Mouse (Mus musculus) intestine, embryonic 16.5 days (tissue): ENCODE data around the gene Mbtd1. TPM values are rescaled to one million over a fixed set of nuclear protein-coding genes. Genes with fewer than 3 reads are reported as not detected.

Experiments used
- ATAC-seq: fragments of 200-750 bp; cut with Nextera tagmentation; 2 replicates; pipeline ENCODE4 v1.8.0; 2017; ENCODE audit warnings: moderate TSS enrichment, moderate library complexity
- H3K27ac ChIP-seq: fragments of 300-500 bp; sonication (generic); 2 replicates; pipeline ENCODE4 v1.5.1; 2014; ENCODE audit warnings: mild to moderate bottlenecking, low read length
- H3K27me3 ChIP-seq: fragments of 300-500 bp; sonication (generic); replicated peaks from 2 replicates; pipeline ENCODE4 v1.6.1; 2014; ENCODE audit warnings: low read length, control low read depth, mixed read lengths; ENCODE audit not compliant: control insufficient read depth, insufficient read depth
- H3K36me3 ChIP-seq: fragments of 300-500 bp; sonication (generic); 2 replicates; pipeline ENCODE4 v1.6.1; 2014; ENCODE audit warnings: low read length, control low read depth; ENCODE audit not compliant: control insufficient read depth, insufficient read depth
- H3K4me1 ChIP-seq: fragments of 300-500 bp; sonication (generic); 2 replicates; pipeline ENCODE4 v1.6.1; 2014; ENCODE audit warnings: low read length, control low read depth, mixed read lengths; ENCODE audit not compliant: control insufficient read depth, insufficient read depth
- H3K4me2 ChIP-seq: fragments of 300-500 bp; sonication (generic); 2 replicates; pipeline ENCODE4 v1.6.1; 2014; ENCODE audit warnings: low read depth, low read length, control low read depth
- H3K4me3 ChIP-seq: fragments of 300-500 bp; sonication (generic); 2 replicates; pipeline ENCODE4 v1.5.1; 2014; ENCODE audit warnings: mild to moderate bottlenecking, low read length
- H3K9ac ChIP-seq: fragments of 300-500 bp; sonication (generic); 2 replicates; pipeline ENCODE4 v1.6.1; 2014; ENCODE audit warnings: low read depth, low read length
- H3K9me3 ChIP-seq: fragments of 300-500 bp; sonication (generic); 2 replicates; pipeline ENCODE4 v1.6.1; 2016; ENCODE audit warnings: low read length, control low read depth; ENCODE audit not compliant: control insufficient read depth
- WGBS: fragments of 180-500 bp; shearing (Covaris S2); extraction: QIAGEN DNeasy Blood & Tissue Kit; methylation state at CpG from one replicate; pipeline ENCODE4 v1.1.7; 2014; 5-methylcytosine and 5-hydroxymethylcytosine counted together
- polyA plus RNA-seq: library from polyadenylated mRNA; unstranded; fragments of >200 nt; fragmentation: Nextera tagmentation; extraction: Ambion mirVana; gene quantifications from 2 replicates; pipeline ENCODE4 v1.2.1, GENCODE M21; 2015

Gene Mbtd1
- polyA plus RNA-seq, 1 experiment from 2014 or later, result 17.3 TPM

DNA sequence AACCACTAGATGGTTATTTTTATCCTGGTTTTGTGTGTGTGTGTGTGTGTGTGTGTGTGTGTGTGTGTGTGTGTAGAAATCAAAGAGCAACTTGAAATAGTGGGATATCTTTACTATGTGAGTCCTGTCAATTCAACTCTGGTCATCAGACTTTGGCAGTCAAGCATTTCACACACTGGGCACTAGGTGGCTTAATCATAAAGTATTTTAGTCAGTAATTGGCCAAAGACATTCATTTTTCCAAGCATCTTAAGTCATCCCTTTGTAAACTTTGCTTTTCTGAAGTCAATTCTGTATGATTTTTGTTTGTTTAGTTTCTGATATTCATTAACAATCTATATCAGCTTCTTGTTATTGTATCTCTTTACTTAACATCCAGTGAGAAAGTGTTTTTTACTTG lies 43.5 kb downstream of the Mbtd1 start:
- Histone ChIP-seq H3K9ac (no peak overlapping the region), H3K4me2 (no peak overlapping the region), H3K4me1 (no peaks in the 10 kb centered on the region), H3K27ac (no peak overlapping the region), H3K4me3 (no peak overlapping the region), H3K9me3 (no peaks in the 10 kb centered on the region), H3K27me3 (no peaks in the 10 kb centered on the region), H3K36me3 (peaks cover 8% of the 10 kb centered on the region)
- no peak for ATAC-seq

DNA sequence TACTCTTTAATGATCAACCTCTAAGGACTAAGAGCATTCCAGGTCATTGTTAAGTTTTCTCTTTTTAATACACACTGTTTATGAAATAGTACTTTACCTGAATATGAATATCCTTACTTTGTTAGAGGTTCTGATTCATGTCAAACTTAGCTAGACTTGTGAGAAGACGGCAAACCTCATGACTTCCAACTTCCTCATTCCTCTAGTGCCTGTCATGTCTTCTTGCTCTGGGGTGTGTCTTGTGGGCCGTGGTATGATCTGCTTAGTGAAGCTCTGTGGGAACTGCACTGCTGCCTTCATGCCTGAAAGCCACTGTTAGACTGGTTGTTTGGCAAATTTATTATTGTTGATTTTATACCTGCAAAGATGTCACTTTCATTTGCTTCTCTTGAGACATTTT lies 55.3 kb downstream of the Mbtd1 start:
- Histone ChIP-seq H3K27ac (peak overlapping the region; percentile 35; the same call in 1 of the 2 replicates), H3K36me3 (peaks cover 4% of the 10 kb centered on the region; the same call in 1 of the 2 replicates), H3K4me1 (no peaks in the 10 kb centered on the region), H3K9ac (no peak overlapping the region), H3K27me3 (no peaks in the 10 kb centered on the region), H3K4me3 (no peak overlapping the region), H3K4me2 (no peak overlapping the region), H3K9me3 (no peaks in the 10 kb centered on the region)
- WGBS, result 50% methylated on average over 2 of the region's 2 CpGs
- ATAC-seq, result peak; percentile 78

DNA sequence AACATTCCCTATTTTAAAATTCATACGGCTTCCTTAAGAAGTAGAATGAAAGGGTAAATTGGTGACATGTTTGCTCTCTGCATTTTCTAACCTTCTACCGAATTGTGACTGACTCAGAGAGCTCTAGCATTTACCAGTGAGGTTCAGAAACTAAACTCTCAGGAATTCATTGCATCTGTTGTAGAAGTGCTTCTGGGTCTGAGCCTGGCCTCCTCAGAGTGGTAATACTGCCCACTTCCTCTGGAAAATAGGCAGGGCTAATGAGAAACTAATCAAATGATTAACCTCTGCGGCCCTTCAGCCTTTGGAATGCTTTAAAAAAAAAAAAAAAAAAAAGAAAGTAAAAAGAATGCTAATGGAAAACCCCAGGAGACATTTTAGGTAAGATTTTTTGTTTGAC lies 59.3 kb downstream of the Mbtd1 start:
- no peak overlapping the region for H3K27ac ChIP-seq
- no peaks in the 10 kb centered on the region for H3K4me1 ChIP-seq
- no peak overlapping the region for H3K9ac ChIP-seq
- no peak for ATAC-seq
- H3K27me3 ChIP-seq, result no peaks in the 10 kb centered on the region
- 84% methylated on average over 3 of the region's 3 CpGs for WGBS
- H3K36me3 ChIP-seq, result peaks cover 10% of the 10 kb centered on the region
- H3K4me3 ChIP-seq, result no peak overlapping the region
- no peak overlapping the region for H3K4me2 ChIP-seq
- no peaks in the 10 kb centered on the region for H3K9me3 ChIP-seq

DNA sequence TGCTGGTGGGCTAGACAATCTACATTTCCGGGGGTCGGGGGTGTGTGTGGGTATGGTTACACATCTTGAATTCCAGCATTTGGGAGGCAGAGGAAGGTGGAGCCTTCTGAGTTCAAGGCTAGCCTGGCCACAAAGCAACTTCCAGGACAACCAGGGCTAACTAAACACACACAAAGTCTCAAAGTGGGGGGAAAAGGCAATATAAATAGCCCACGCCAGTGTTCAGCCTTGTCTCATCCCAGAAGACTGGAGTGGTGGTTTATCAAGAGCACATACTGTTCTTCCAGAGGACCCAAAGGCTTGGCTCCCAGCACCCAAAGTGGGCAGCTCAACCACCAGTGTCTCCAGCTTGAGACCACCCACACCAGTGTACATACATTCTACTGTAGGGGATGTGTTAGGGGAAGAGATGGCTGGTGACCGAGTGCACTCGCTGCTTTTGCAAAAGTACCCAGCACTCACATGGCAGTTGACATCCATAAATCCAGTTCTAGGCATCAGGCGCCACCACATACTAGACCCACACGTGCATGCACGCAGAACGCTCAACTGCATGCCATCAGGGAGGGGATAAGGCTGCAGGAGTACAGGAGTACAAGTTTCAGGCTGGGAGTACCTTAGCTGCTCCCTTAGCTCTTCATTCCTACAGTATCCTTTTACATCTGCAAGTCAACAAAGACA lies 63.4 kb downstream of the Mbtd1 start:
- H3K27ac ChIP-seq, result no peak overlapping the region
- peaks cover 8% of the 10 kb centered on the region; the same call in 1 of the 2 replicates for H3K4me1 ChIP-seq
- 85% methylated on average over 9 of the region's 9 CpGs for WGBS
- H3K36me3 ChIP-seq, result peaks cover 14% of the 10 kb centered on the region
- no peak overlapping the region for H3K4me3 ChIP-seq
- no peak overlapping the region for H3K4me2 ChIP-seq
- H3K27me3 ChIP-seq, result no peaks in the 10 kb centered on the region
- ATAC-seq, result no peak
- H3K9me3 ChIP-seq, result no peaks in the 10 kb centered on the region
- no peak overlapping the region for H3K9ac ChIP-seq

DNA sequence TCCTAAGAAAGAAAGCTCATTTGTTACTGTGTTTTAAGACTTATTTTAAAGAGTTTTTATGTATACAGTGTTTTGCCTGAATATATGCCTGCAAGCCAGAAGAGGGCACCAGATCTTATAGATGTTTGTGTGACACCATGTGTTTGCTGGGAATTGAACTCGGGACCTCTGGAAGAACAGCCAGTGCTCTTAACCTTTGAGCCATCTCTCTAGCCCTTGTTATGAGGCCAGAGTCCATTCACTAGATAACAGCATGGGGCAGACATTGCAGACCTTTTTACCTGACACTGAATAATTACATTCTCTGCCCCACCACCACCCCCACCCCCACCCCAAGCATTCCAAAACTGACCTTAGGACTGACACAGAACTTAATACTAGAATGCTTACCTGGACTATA lies 64.4 kb downstream of the Mbtd1 start:
- H3K27ac ChIP-seq, result no peak overlapping the region
- H3K9me3 ChIP-seq, result no peaks in the 10 kb centered on the region
- peaks cover 14% of the 10 kb centered on the region for H3K36me3 ChIP-seq
- H3K27me3 ChIP-seq, result no peaks in the 10 kb centered on the region
- no peak overlapping the region for H3K4me3 ChIP-seq
- WGBS, result 83% methylated on average over 1 of the region's 1 CpGs
- H3K4me2 ChIP-seq, result no peak overlapping the region
- peak; percentile 69 for ATAC-seq
- peaks cover 11% of the 10 kb centered on the region; the same call in 1 of the 2 replicates for H3K4me1 ChIP-seq
- H3K9ac ChIP-seq, result no peak overlapping the region

DNA sequence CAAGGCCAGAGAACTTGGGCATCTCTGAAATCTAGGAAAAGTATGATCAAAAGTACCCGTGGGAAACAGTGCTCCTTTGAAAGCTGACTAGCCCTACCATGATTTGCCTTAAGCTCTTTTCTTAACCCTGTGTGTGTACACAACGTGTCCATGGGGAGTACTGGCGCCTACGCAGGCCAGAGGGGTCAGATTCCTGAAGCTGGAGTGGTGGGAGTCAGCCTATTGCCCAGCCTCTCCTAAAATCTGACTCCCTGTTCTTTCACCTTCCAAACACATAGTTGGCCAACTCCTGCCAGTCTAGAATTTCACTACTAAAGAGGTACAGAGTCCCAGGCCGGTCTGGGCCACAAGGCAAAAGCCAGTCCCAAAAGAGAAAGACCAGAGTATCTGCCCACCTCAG lies 66.7 kb downstream of the Mbtd1 start:
- Histone ChIP-seq H3K4me3 (no peak overlapping the region), H3K9ac (no peak overlapping the region), H3K27ac (no peak overlapping the region), H3K4me2 (no peak overlapping the region), H3K36me3 (peaks cover 14% of the 10 kb centered on the region), H3K9me3 (no peaks in the 10 kb centered on the region), H3K4me1 (peaks cover 19% of the 10 kb centered on the region), H3K27me3 (no peaks in the 10 kb centered on the region)
- 69% methylated on average over 5 of the region's 5 CpGs for WGBS
- ATAC-seq, result no peak

DNA sequence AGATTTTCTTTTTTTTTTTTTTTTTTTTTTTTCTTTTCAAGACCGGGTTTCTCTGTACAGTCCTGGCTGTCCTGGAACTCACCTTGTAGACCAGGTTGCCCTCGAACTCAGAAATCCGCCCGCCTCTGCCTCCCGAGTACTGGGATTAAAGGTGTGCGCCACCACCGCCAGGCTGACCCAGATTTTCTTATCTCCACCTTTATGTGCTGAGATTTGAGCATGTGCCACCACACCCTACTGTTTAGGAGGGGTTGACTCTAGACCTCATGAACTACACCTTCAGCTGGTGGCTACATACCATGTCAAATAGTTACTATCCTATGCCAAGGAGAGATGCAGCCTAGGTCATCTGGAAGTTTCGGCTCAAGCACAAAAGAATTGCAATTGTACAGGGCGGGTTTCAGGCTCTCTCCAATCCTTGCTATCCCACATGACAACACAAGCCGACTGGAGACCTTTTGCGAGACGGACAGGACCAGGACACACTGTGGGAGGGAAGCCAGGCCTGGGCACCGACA lies 69.1 kb downstream of the Mbtd1 start:
- Histone ChIP-seq H3K9me3 (no peaks in the 10 kb centered on the region), H3K36me3 (peaks cover 8% of the 10 kb centered on the region), H3K4me2 (peak overlapping the region; percentile 81), H3K4me1 (peaks cover 19% of the 10 kb centered on the region), H3K27me3 (no peaks in the 10 kb centered on the region), H3K9ac (peak overlapping the region; percentile 81), H3K27ac (peak overlapping the region; percentile 93), H3K4me3 (peak overlapping the region; percentile 75)
- no peak for ATAC-seq
- 35% methylated on average over 13 of the region's 13 CpGs for WGBS

DNA sequence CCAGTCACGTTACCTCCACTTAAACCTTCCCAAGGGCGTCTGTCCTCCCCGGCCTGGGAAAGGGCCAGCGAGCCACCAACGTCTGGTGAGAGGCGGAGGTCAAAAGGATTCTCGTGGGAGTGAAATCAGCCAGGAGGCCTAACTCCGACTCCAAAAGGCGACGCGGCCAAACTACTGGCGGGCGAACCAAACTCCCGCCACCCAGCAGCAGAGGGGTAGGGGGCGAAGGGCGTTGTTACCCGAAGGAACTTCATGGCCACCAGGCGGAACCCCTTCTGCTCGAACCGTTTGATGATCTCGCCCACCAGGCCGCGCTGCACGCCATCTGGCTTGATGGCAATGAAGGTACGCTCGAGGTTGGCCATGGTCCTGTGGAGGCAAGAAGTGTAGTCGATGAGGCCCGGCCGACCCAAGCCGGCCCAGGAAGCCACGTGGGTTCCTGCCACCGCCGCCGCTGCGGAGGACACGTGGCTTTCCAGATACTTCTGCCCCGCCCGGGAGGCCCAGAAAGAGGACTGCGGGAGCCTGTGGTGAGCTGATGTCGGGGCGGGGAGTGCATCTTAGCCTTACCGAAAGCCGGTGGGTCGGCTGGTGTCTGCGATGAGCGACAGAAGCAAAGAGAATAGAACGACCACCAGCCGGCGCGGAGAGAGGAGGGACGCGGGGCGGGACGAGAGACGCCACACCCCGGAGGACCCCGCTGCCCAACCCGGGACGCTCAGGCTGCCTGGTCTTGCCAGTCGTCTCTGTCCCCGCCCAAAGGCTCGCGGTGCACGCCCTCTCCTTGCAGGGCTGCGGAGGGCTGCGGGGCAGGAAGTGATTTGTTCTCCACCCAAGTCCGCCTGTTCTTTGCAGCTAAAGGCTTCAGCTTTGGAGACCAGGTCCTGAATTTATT lies 69.9 kb downstream of the Mbtd1 start:
- Histone ChIP-seq H3K9me3 (no peaks in the 10 kb centered on the region), H3K36me3 (peaks cover 8% of the 10 kb centered on the region), H3K4me2 (peak overlapping the region; percentile 81), H3K27me3 (no peaks in the 10 kb centered on the region), H3K27ac (peak overlapping the region; percentile 93), H3K4me3 (peak overlapping the region; percentile 75), H3K9ac (peak overlapping the region; percentile 81), H3K4me1 (peaks cover 19% of the 10 kb centered on the region)
- peak; percentile 98 for ATAC-seq
- WGBS, result under 1% methylated on average over 67 of the region's 67 CpGs

DNA sequence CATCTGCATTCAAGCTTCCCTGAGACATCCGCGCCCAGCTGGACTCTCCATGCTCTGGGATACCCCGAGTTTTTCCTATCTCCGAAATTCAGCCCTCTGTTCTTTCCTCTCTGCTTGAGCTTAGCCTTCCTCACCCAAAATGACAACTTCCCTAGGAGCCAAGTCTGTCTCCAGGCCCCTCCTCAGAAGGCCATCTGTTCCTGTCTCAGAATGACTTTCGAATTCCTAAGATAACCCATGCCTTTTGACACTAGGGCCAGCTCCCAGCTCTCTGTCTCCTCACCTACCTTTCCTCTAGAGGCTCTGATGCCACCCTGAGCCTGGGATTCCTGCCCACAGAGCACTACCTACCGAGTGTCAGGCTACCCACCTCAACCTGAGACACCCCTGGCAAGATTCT lies 70.5 kb downstream of the Mbtd1 start, which contains the start of gene Nme2:
TSS of gene Nme2 (minus strand) at position 101 of the 400 bp plus-strand sequence.
- peak within 1 kb of the TSS; percentile 81 for H3K9ac ChIP-seq
- peak; percentile 36 for ATAC-seq
- H3K4me2 ChIP-seq, result peak within 1 kb of the TSS; percentile 81
- H3K36me3 ChIP-seq, result peaks cover 8% of the 10 kb centered on the region
- 4% methylated on average over 6 of the region's 6 CpGs for WGBS
- H3K4me3 ChIP-seq, result peak within 1 kb of the TSS; percentile 75
- no peaks in the 10 kb centered on the region for H3K27me3 ChIP-seq
- no peaks in the 10 kb centered on the region for H3K9me3 ChIP-seq
- peak within 1 kb of the TSS; percentile 93 for H3K27ac ChIP-seq
- H3K4me1 ChIP-seq, result peaks cover 19% of the 10 kb centered on the region
